Mouse (Mus musculus) natural killer cell, adult 2 months (primary cell): ENCODE measurements around the gene Dnttip1.
A peak's percentile ranks its signal among the peaks of the same experiment; 100 is the strongest.

ENCODE experiments used
- DNase-seq, 2 experiments: peaks; one replicate each; pipeline ENCODE4 v3.0.0; 2022; ENCODE audit warnings: low spot score in 2 of 2

Dnttip1 gene

GRCm38 (mm10) chr2:164804533-164805331 lies 58.9 kb downstream of the Dnttip1 start, which contains the start of the genes Acot8 and Zswim3:
Acot8 (minus strand) TSS chr2:164804882.
Zswim3 (plus strand) TSS chr2:164805098.
- peak; percentile 98 for DNase-seq

GRCm38 (mm10) chr2:164805332-164805718 lies 59.5 kb downstream of the Dnttip1 start:
- DNase-seq, result no peak

- DNase-seq, result no peak
Observed at GRCm38 (mm10) chr2:164806614-164807013, 60.8 kb downstream of the Dnttip1 start.

- no peak for DNase-seq
Observed at GRCm38 (mm10) chr2:164813557-164813956, 67.8 kb downstream of the Dnttip1 start.

GRCm38 (mm10) chr2:164815348-164815747 lies 69.6 kb downstream of the Dnttip1 start:
- no peak for DNase-seq

GRCm38 (mm10) chr2:164815821-164816220 lies 70.0 kb downstream of the Dnttip1 start:
- DNase-seq, result no peak

GRCm38 (mm10) chr2:164817206-164817605 lies 71.4 kb downstream of the Dnttip1 start:
- no peak for DNase-seq

GRCm38 (mm10) chr2:164817703-164818102 lies 71.9 kb downstream of the Dnttip1 start:
- DNase-seq, result no peak
